Mouse (Mus musculus): ENCODE measurements around the gene Ebi3. TPM values are rescaled to one million over a fixed set of nuclear protein-coding genes. Genes with fewer than 3 reads are reported as not detected.
"Not testable (repeated sequence)": the region's sequence is repeated elsewhere in the genome, so short reads cannot be mapped to it uniquely, and the experiment has no call there.

Gene Ebi3
- 2.1 and 2.6 TPM in 2 replicates for polyA plus RNA-seq (2015; fragmentation: Nextera tagmentation; extraction: Ambion mirVana)

GRCm38 (mm10) chr17:55952447-55953027 lies at the start of gene Ebi3:
TSS of gene Ebi3 (plus strand) at chr17:55952640.
- H3K4me3 ChIP-seq (ENCODE audit: low read length): no peak within 1 kb of the TSS
- H3K4me2 ChIP-seq (replicated peaks; ENCODE audit: low read depth, low read length): no peak within 1 kb of the TSS
- H3K9ac ChIP-seq (replicated peaks; ENCODE audit: low read length): no peak within 1 kb of the TSS
- 70% methylated on average over 6 of the region's 6 CpGs for WGBS
- peaks cover 9% of the 10 kb centered on the region; the same call in 1 of the 2 replicates for H3K4me1 ChIP-seq (ENCODE audit: insufficient read depth, low read length)
- H3K9me3 ChIP-seq (ENCODE audit: low read length): no peaks in the 10 kb centered on the region
- no peaks in the 10 kb centered on the region for H3K36me3 ChIP-seq (ENCODE audit: insufficient read depth, low read length)
- H3K27ac ChIP-seq (ENCODE audit: low read length): no peak within 1 kb of the TSS
- no peak for ATAC-seq (ENCODE audit: low FRiP score, low TSS enrichment)
- peaks cover 4% of the 10 kb centered on the region; the same call in 1 of the 2 replicates for H3K27me3 ChIP-seq (ENCODE audit: insufficient read depth, low read length)

- Histone ChIP-seq H3K9ac (replicated peaks; ENCODE audit: low read length) (no peak overlapping the region), H3K9me3 (ENCODE audit: low read length) (peaks cover 7% of the 10 kb centered on the region; the same call in 1 of the 2 replicates), H3K4me1 (ENCODE audit: insufficient read depth, low read length) (no peaks in the 10 kb centered on the region), H3K4me3 (ENCODE audit: low read length) (no peak overlapping the region), H3K36me3 (ENCODE audit: insufficient read depth, low read length) (peaks cover 5% of the 10 kb centered on the region), H3K27ac (ENCODE audit: low read length) (peak overlapping the region; percentile 80), H3K27me3 (ENCODE audit: insufficient read depth, low read length) (no peaks in the 10 kb centered on the region), H3K4me2 (replicated peaks; ENCODE audit: low read depth, low read length) (no peak overlapping the region)
- 56% methylated on average over 2 of the region's 2 CpGs for WGBS
- ATAC-seq (ENCODE audit: low FRiP score, low TSS enrichment): no peak
Measured at GRCm38 (mm10) chr17:55903087-55903486, 49.4 kb upstream of the Ebi3 start.

GRCm38 (mm10) chr17:55903687-55904086 lies 48.8 kb upstream of the Ebi3 start:
- no peak overlapping the region for H3K4me2 ChIP-seq (replicated peaks; ENCODE audit: low read depth, low read length)
- WGBS: 71% methylated on average over 1 of the region's 1 CpGs
- peaks cover 4% of the 10 kb centered on the region; the same call in 1 of the 2 replicates for H3K9me3 ChIP-seq (ENCODE audit: low read length)
- H3K9ac ChIP-seq (replicated peaks; ENCODE audit: low read length): no peak overlapping the region
- peak overlapping the region; percentile 80; the same call in 1 of the 2 replicates for H3K27ac ChIP-seq (ENCODE audit: low read length)
- ATAC-seq (ENCODE audit: low FRiP score, low TSS enrichment): peak; percentile 77; the same call in 1 of the 2 replicates
- no peaks in the 10 kb centered on the region for H3K27me3 ChIP-seq (ENCODE audit: insufficient read depth, low read length)
- H3K36me3 ChIP-seq (ENCODE audit: insufficient read depth, low read length): no peaks in the 10 kb centered on the region
- H3K4me3 ChIP-seq (ENCODE audit: low read length): no peak overlapping the region
- H3K4me1 ChIP-seq (ENCODE audit: insufficient read depth, low read length): no peaks in the 10 kb centered on the region

GRCm38 (mm10) chr17:55904131-55904530 lies 48.3 kb upstream of the Ebi3 start:
- no peaks in the 10 kb centered on the region for H3K27me3 ChIP-seq (ENCODE audit: insufficient read depth, low read length)
- no peaks in the 10 kb centered on the region for H3K36me3 ChIP-seq (ENCODE audit: insufficient read depth, low read length)
- ATAC-seq (ENCODE audit: low FRiP score, low TSS enrichment): peak; percentile 57; the same call in 1 of the 2 replicates
- H3K4me1 ChIP-seq (ENCODE audit: insufficient read depth, low read length): no peaks in the 10 kb centered on the region
- WGBS: 60% methylated on average over 6 of the region's 6 CpGs
- H3K9ac ChIP-seq (replicated peaks; ENCODE audit: low read length): no peak overlapping the region
- H3K4me3 ChIP-seq (ENCODE audit: low read length): no peak overlapping the region
- H3K27ac ChIP-seq (ENCODE audit: low read length): peak overlapping the region; percentile 77
- no peak overlapping the region for H3K4me2 ChIP-seq (replicated peaks; ENCODE audit: low read depth, low read length)
- peaks cover 4% of the 10 kb centered on the region; the same call in 1 of the 2 replicates for H3K9me3 ChIP-seq (ENCODE audit: low read length)

GRCm38 (mm10) chr17:55906669-55907068 lies 45.8 kb upstream of the Ebi3 start:
- no peaks in the 10 kb centered on the region for H3K36me3 ChIP-seq (ENCODE audit: insufficient read depth, low read length)
- ATAC-seq (ENCODE audit: low FRiP score, low TSS enrichment): no peak
- no peaks in the 10 kb centered on the region for H3K27me3 ChIP-seq (ENCODE audit: insufficient read depth, low read length)
- no peak overlapping the region for H3K27ac ChIP-seq (ENCODE audit: low read length)
- no peak overlapping the region for H3K4me2 ChIP-seq (replicated peaks; ENCODE audit: low read depth, low read length)
- no peaks in the 10 kb centered on the region for H3K9me3 ChIP-seq (ENCODE audit: low read length)
- H3K4me1 ChIP-seq (ENCODE audit: insufficient read depth, low read length): no peaks in the 10 kb centered on the region
- no peak overlapping the region for H3K9ac ChIP-seq (replicated peaks; ENCODE audit: low read length)
- H3K4me3 ChIP-seq (ENCODE audit: low read length): no peak overlapping the region

- peak overlapping the region; percentile 85 for H3K9ac ChIP-seq (replicated peaks; ENCODE audit: low read length)
- peak overlapping the region; percentile 92 for H3K27ac ChIP-seq (ENCODE audit: low read length)
- H3K9me3 ChIP-seq (ENCODE audit: low read length): peaks cover 18% of the 10 kb centered on the region
- peak overlapping the region; percentile 65 for H3K4me3 ChIP-seq (ENCODE audit: low read length)
- no peaks in the 10 kb centered on the region for H3K27me3 ChIP-seq (ENCODE audit: insufficient read depth, low read length)
- peaks cover 6% of the 10 kb centered on the region for H3K4me1 ChIP-seq (ENCODE audit: insufficient read depth, low read length)
- WGBS: under 1% methylated on average over 33 of the region's 33 CpGs
- H3K4me2 ChIP-seq (replicated peaks; ENCODE audit: low read depth, low read length): peak overlapping the region; percentile 75
- H3K36me3 ChIP-seq (ENCODE audit: insufficient read depth, low read length): peaks cover 7% of the 10 kb centered on the region; the same call in 1 of the 2 replicates
- peak; percentile 97 for ATAC-seq (ENCODE audit: low FRiP score, low TSS enrichment)
Measured at GRCm38 (mm10) chr17:55931553-55932502, 20.6 kb upstream of the Ebi3 start.

- H3K36me3 ChIP-seq (ENCODE audit: insufficient read depth, low read length): peaks cover 7% of the 10 kb centered on the region; the same call in 1 of the 2 replicates
- no peak for ATAC-seq (ENCODE audit: low FRiP score, low TSS enrichment)
- peak overlapping the region; percentile 83 for H3K9ac ChIP-seq (replicated peaks; ENCODE audit: low read length)
- H3K4me1 ChIP-seq (ENCODE audit: insufficient read depth, low read length): peaks cover 6% of the 10 kb centered on the region
- 73% methylated on average over 2 of the region's 2 CpGs for WGBS
- H3K27ac ChIP-seq (ENCODE audit: low read length): peak overlapping the region; percentile 80; the same call in 1 of the 2 replicates
- H3K27me3 ChIP-seq (ENCODE audit: insufficient read depth, low read length): no peaks in the 10 kb centered on the region
- peaks cover 22% of the 10 kb centered on the region for H3K9me3 ChIP-seq (ENCODE audit: low read length)
- H3K4me2 ChIP-seq (replicated peaks; ENCODE audit: low read depth, low read length): peak overlapping the region; percentile 75
- H3K4me3 ChIP-seq (ENCODE audit: low read length): peak overlapping the region; percentile 65
Measured at GRCm38 (mm10) chr17:55932635-55933034, 19.8 kb upstream of the Ebi3 start.

- no peaks in the 10 kb centered on the region for H3K27me3 ChIP-seq (ENCODE audit: insufficient read depth, low read length)
- no peak overlapping the region for H3K27ac ChIP-seq (ENCODE audit: low read length)
- H3K36me3 ChIP-seq (ENCODE audit: insufficient read depth, low read length): peaks cover 9% of the 10 kb centered on the region; the same call in 1 of the 2 replicates
- H3K4me1 ChIP-seq (ENCODE audit: insufficient read depth, low read length): peaks cover 6% of the 10 kb centered on the region
- WGBS: 98% methylated on average over 15 of the region's 15 CpGs
- ATAC-seq (ENCODE audit: low FRiP score, low TSS enrichment): no peak
- H3K4me3 ChIP-seq (ENCODE audit: low read length): no peak overlapping the region
- peak overlapping the region; percentile 75 for H3K4me2 ChIP-seq (replicated peaks; ENCODE audit: low read depth, low read length)
- peaks cover 25% of the 10 kb centered on the region for H3K9me3 ChIP-seq (ENCODE audit: low read length)
- no peak overlapping the region for H3K9ac ChIP-seq (replicated peaks; ENCODE audit: low read length)
Measured at GRCm38 (mm10) chr17:55933191-55933590, 19.2 kb upstream of the Ebi3 start.

- not testable (repeated sequence) for H3K27me3 ChIP-seq (ENCODE audit: insufficient read depth, low read length); H3K36me3 ChIP-seq (ENCODE audit: insufficient read depth, low read length); ATAC-seq (ENCODE audit: low FRiP score, low TSS enrichment); H3K9me3 ChIP-seq (ENCODE audit: low read length); H3K4me1 ChIP-seq (ENCODE audit: insufficient read depth, low read length)
- WGBS: 21% methylated on average over 10 of the region's 10 CpGs
- Histone ChIP-seq H3K9ac (replicated peaks; ENCODE audit: low read length) (peak overlapping the region; percentile 62), H3K27ac (ENCODE audit: low read length) (peak overlapping the region; percentile 90), H3K4me3 (ENCODE audit: low read length) (peak overlapping the region; percentile 52), H3K4me2 (replicated peaks; ENCODE audit: low read depth, low read length) (peak overlapping the region; percentile 86)
Measured at GRCm38 (mm10) chr17:55944387-55944865, 8.0 kb upstream of the Ebi3 start.
